Mouse (Mus musculus): ENCODE data around the gene Samd13. TPM values are rescaled to one million over a fixed set of nuclear protein-coding genes. Genes with fewer than 3 reads are reported as not detected.

Gene Samd13
- polyA plus RNA-seq (2014; fragmentation: Illumina TruSeq; extraction: RNeasy Lipid Tissue Mini Kit (QIAGEN cat#74804)): 0.57 TPM

GRCm38 (mm10) chr3:146684811-146685675 is at the start of gene Samd13:
TSS of gene Samd13 (minus strand) at chr3:146685592.

GRCm38 (mm10) chr3:146651217-146651616 is 34.2 kb downstream of the Samd13 start, which contains the start of gene 4930503B20Rik:
TSS of gene 4930503B20Rik (minus strand) at chr3:146651317.

GRCm38 (mm10) chr3:146615496-146615895 is 69.9 kb downstream of the Samd13 start, which contains the start of gene Dnase2b:
TSS of gene Dnase2b (minus strand) at chr3:146615596.

Other genes with a start within 250 kb of the Samd13 start
- gene Ctbs, start 235.8 kb downstream of the Samd13 start, polyA plus RNA-seq (2014; fragmentation: Illumina TruSeq; extraction: RNeasy Lipid Tissue Mini Kit (QIAGEN cat#74804)): 44.8 TPM
- 5.8 TPM for gene Spata1, start 185.8 kb downstream of the Samd13 start, polyA plus RNA-seq (2014; fragmentation: Illumina TruSeq; extraction: RNeasy Lipid Tissue Mini Kit (QIAGEN cat#74804))
- gene Gng5, start 185.8 kb downstream of the Samd13 start, polyA plus RNA-seq (2014; fragmentation: Illumina TruSeq; extraction: RNeasy Lipid Tissue Mini Kit (QIAGEN cat#74804)): 1,167 TPM
- gene Rpf1, start 164.2 kb downstream of the Samd13 start, polyA plus RNA-seq (2014; fragmentation: Illumina TruSeq; extraction: RNeasy Lipid Tissue Mini Kit (QIAGEN cat#74804)): 175 TPM
- gene Uox, start 115.2 kb downstream of the Samd13 start, polyA plus RNA-seq (2014; fragmentation: Illumina TruSeq; extraction: RNeasy Lipid Tissue Mini Kit (QIAGEN cat#74804)): 9.7 TPM
- gene Dnase2b, start 70.0 kb downstream of the Samd13 start, polyA plus RNA-seq (2014; fragmentation: Illumina TruSeq; extraction: RNeasy Lipid Tissue Mini Kit (QIAGEN cat#74804)): not detected
- gene 4930503B20Rik, start 34.3 kb downstream of the Samd13 start, polyA plus RNA-seq (2014; fragmentation: Illumina TruSeq; extraction: RNeasy Lipid Tissue Mini Kit (QIAGEN cat#74804)): not detected
- gene Prkacb, start 127.4 kb upstream of the Samd13 start, polyA plus RNA-seq (2014; fragmentation: Illumina TruSeq; extraction: RNeasy Lipid Tissue Mini Kit (QIAGEN cat#74804)): 216 TPM
- 17.6 TPM for gene Ttll7, start 166.8 kb upstream of the Samd13 start, polyA plus RNA-seq (2014; fragmentation: Illumina TruSeq; extraction: RNeasy Lipid Tissue Mini Kit (QIAGEN cat#74804))

Measured in ovary, adult 10 weeks (tissue).